8 mouse cellular contexts compared by ENCODE assay signal in genomic region chr5:73257096-73257495, GRCm38 (mm10). TPM values are rescaled to one million over a fixed set of nuclear protein-coding genes. Genes with fewer than 3 reads are reported as not detected.
DNase-seq lines count a peak whose midpoint lies in the region; ATAC-seq and TF ChIP-seq lines count a peak whose summit lies in the region.

No protein-coding gene starts in this region.

- 3% methylated on average over 11 of the region's 11 CpGs for WGBS in heart, embryonic 10.5 days

- in situ Hi-C loops in ES-E14 (cut with MboI; ENCODE audit: low sequenced_read_pairs in 2 of 2, unreplicated experiment in 2 of 2): no loop called here

- peak; percentile 28 for ATAC-seq in granulocyte monocyte progenitor cell, adult 5-6 weeks (replicated peaks; ENCODE audit: poor library complexity, severe bottlenecking)

- H3K27me3 ChIP-seq in heart, embryonic 10.5 days (ENCODE audit: insufficient read depth, poor library complexity, severe bottlenecking): no peaks in the 10 kb centered on the region

- no peak for DNase-seq in heart, embryonic 10.5 days (ENCODE audit: low spot score)
- no peak for DNase-seq in heart, adult 9 months (ENCODE audit: low spot score in 2 of 2)
- no peak for DNase-seq in ES-E14 (ENCODE audit: low read depth, low spot score)
- DNase-seq in lung, postnatal 25 days (ENCODE audit: low spot score): peak; percentile 31
- DNase-seq in urinary bladder, adult 2 months (ENCODE audit: low spot score): no peak
- no peak for DNase-seq in cerebellum, adult 9-11 months
- no peak for DNase-seq in urinary bladder, adult 18-20 months (ENCODE audit: low spot score in 2 of 2)

- peak overlapping the region; percentile 86 for H3K27ac ChIP-seq in heart, embryonic 10.5 days
- H3K27ac ChIP-seq in ES-E14 (ENCODE audit: insufficient read depth, low read depth, low read length, poor library complexity, severe bottlenecking): no peak overlapping the region

- H3K4me3 ChIP-seq in heart, embryonic 10.5 days: peak overlapping the region; percentile 98
- peak overlapping the region; percentile 55 to 70 for H3K4me3 ChIP-seq in ES-E14 (ENCODE audit: insufficient read depth in 1 of 2, low read depth in 1 of 2, low read length in 2 of 2, poor library complexity in 1 of 2, severe bottlenecking in 1 of 2)

- no peaks in the 10 kb centered on the region for H3K9me3 ChIP-seq in heart, embryonic 10.5 days
- no peaks in the 10 kb centered on the region for H3K9me3 ChIP-seq in ES-E14 (ENCODE audit: control insufficient read depth, insufficient read depth, low read depth, low read length)

- H3K36me3 ChIP-seq in heart, embryonic 10.5 days: no peaks in the 10 kb centered on the region
- no peaks in the 10 kb centered on the region; the same call in 1 of the 2 replicates for H3K36me3 ChIP-seq in ES-E14 (ENCODE audit: control insufficient read depth, insufficient read depth, low read length, poor library complexity, severe bottlenecking)

- H3K4me1 ChIP-seq in heart, embryonic 10.5 days: peaks cover 25% of the 10 kb centered on the region
- peaks cover 0 to 8% of the 10 kb centered on the region in 2 experiments; a peak in 1 of 4 replicates for H3K4me1 ChIP-seq in ES-E14 (ENCODE audit: control insufficient read depth in 2 of 2, insufficient read depth in 2 of 2, low read length in 2 of 2, poor library complexity in 1 of 2)

- H3K9ac ChIP-seq in ES-E14 (ENCODE audit: insufficient read depth, low read depth, low read length, poor library complexity, severe bottlenecking): peak overlapping the region; percentile 24; the same call in 1 of the 2 replicates

TF ChIP-seq in ES-E14, 5 proteins besides CTCF, POLR2A, EP300 and RAD21:
- TF ChIP-seq HCFC1 (IDR thresholded peaks at IDR 0.05; ENCODE audit: borderline replicate concordance, insufficient read depth, low read length): no peak
- no peak for TF ChIP-seq CHD2 (IDR thresholded peaks at IDR 0.05; ENCODE audit: low read depth, low read length)
- TF ChIP-seq MAFK (IDR thresholded peaks at IDR 0.05; ENCODE audit: insufficient read depth, low read depth, low read length): no peak
- TF ChIP-seq ZNF384 (IDR thresholded peaks at IDR 0.05; ENCODE audit: low read depth, low read length): no peak
- TF ChIP-seq ZC3H11A (IDR thresholded peaks at IDR 0.05; ENCODE audit: borderline replicate concordance, low read depth, low read length): no peak

RNA-seq across cellular contexts. Expression of gene Fryl, which starts 0.7 kb away (rescaled TPM):
- polyA plus RNA-seq in heart, embryonic 10.5 days (2016; fragmentation: Nextera tagmentation; extraction: Ambion mirVana): 27.7 and 32.6 TPM in 2 replicates
- total RNA-seq in ES-E14 (2012; rRNA removed): 52.4 and 53.3 TPM in 2 replicates
- 64.8 and 74.0 TPM in 2 replicates for total RNA-seq in granulocyte monocyte progenitor cell, adult 5-6 weeks (2014; fragmentation: Nextera tagmentation)
- total RNA-seq in granulocyte monocyte progenitor cell, adult 5-6 weeks (2017): 75.9 and 87.8 TPM in 2 replicates
- polyA plus RNA-seq in urinary bladder, adult 2 months (2012; rRNA removed): 35.4 and 52.6 TPM in 2 replicates

RNA-seq across cellular contexts. Expression of gene Ociad1, which starts 35.5 kb away (rescaled TPM):
- 169 and 198 TPM in 2 replicates for polyA plus RNA-seq in heart, embryonic 10.5 days (2016; fragmentation: Nextera tagmentation; extraction: Ambion mirVana)
- 123 and 141 TPM in 2 replicates for total RNA-seq in ES-E14 (2012; rRNA removed)
- total RNA-seq in granulocyte monocyte progenitor cell, adult 5-6 weeks (2014; fragmentation: Nextera tagmentation): 197 and 204 TPM in 2 replicates
- total RNA-seq in granulocyte monocyte progenitor cell, adult 5-6 weeks (2017): 272 and 305 TPM in 2 replicates
- 196 and 197 TPM in 2 replicates for polyA plus RNA-seq in urinary bladder, adult 2 months (2012; rRNA removed)
